Mouse (Mus musculus): ENCODE data around the gene Ttll8.

Gene Ttll8

GRCm38 (mm10) chr15:88841580-88842299, 112.5 kb downstream of the Ttll8 start:
- in situ Hi-C loops (cut with MboI, MseI): no loop called here

DNA sequence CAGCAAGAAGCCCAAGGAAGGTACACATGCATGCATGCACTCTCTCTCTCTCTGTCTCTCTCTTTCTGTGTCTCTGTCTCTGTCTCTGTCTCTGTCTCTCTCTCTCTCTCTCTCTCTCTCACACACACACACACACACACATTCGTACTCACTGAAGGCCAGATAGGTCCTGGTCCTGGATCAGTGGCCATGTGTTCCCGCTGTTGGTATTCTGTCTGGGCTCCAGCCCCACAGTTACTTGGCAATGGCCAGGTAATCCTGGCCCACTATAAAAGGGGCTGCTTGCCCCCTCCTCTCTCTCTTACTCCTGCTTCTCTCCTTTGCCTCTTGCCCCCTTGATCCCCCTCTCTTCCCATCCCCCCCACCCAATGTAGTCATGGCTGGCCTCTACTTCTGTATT, 113.1 kb downstream of the Ttll8 start:
- in situ Hi-C loops (cut with MboI, MseI): no loop called here
